Mouse (Mus musculus) CH12.LX (cell line): ENCODE results near the gene Lias.

Experiments used
- CTCF ChIP-seq, 2 experiments: IDR thresholded peaks in 1 of 2; conservative IDR thresholded peaks in 1 of 2; 2 replicates each; pipeline ENCODE4 v1.5.1; 2011 to 2012; ENCODE audit warnings: low read depth in 2 of 2, low read length in 2 of 2, improper control_type of control experiment in 1 of 2, inconsistent platforms in 1 of 2, mild to moderate bottlenecking in 1 of 2, moderate library complexity in 1 of 2
- ELF1 ChIP-seq: IDR thresholded peaks from 2 replicates; pipeline ENCODE4 v1.6.1; 2014; ENCODE audit warnings: low read depth, mild to moderate bottlenecking, inconsistent platforms, low read length, improper control_type of control experiment
- ETS1 ChIP-seq: conservative IDR thresholded peaks from 2 replicates; pipeline ENCODE4 v1.6.1; 2012; ENCODE audit warnings: low read depth, mild to moderate bottlenecking, inconsistent platforms, low read length, improper control_type of control experiment, moderate library complexity
- GABPA ChIP-seq: IDR thresholded peaks from 2 replicates; pipeline ENCODE4 v1.6.1; 2012; ENCODE audit warnings: low read depth, low read length, improper control_type of control experiment, inconsistent platforms; ENCODE audit not compliant: insufficient replicate concordance
- MAZ ChIP-seq: IDR thresholded peaks from 2 replicates; pipeline ENCODE4 v1.6.1; 2012; ENCODE audit warnings: low read depth, mild to moderate bottlenecking, inconsistent platforms, low read length, improper control_type of control experiment, moderate library complexity
- MXI1 ChIP-seq: IDR thresholded peaks from 2 replicates; pipeline ENCODE4 v1.6.1; 2011; ENCODE audit warnings: mild to moderate bottlenecking, low read depth, low read length, improper control_type of control experiment
- MYC ChIP-seq: IDR thresholded peaks from 2 replicates; pipeline ENCODE4 v1.6.1; 2011; ENCODE audit warnings: low read depth, mild to moderate bottlenecking, improper control_type of control experiment, low read length
- POLR2AphosphoS2 ChIP-seq: IDR thresholded peaks from 2 replicates; pipeline ENCODE4 v1.6.1; 2011; ENCODE audit warnings: low read depth, low read length, improper control_type of control experiment
- TBP ChIP-seq: conservative IDR thresholded peaks from 2 replicates; pipeline ENCODE4 v1.6.1; 2011; ENCODE audit warnings: low read depth, low read length, improper control_type of control experiment

DNA sequence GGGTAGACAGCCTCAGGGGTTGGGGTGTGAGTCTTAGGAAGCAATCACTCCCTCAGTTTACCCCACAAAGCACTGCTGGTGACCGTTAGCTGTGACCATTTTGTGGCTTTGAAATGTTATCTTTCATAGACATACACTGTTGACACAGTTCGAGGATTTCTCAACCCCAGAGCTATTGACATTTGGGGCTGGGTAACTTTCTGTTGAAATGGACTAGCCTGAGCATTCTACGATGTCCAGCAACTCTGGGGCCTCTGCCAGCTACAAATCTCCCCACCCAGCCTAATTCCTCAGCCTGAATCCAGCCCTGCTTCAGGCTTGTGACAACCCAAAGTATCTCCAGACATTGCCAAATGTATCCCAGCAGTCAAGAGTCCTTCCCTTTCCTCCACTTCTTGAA, 37.2 kb upstream of the Lias start:
- no peak for TF ChIP-seq MXI1
- TF ChIP-seq ELF1: no peak
- TF ChIP-seq ETS1: no peak
- TF ChIP-seq MYC: no peak
- no peak for TF ChIP-seq GABPA
- TF ChIP-seq CTCF (conservative IDR thresholded peaks at IDR 0.05 in 1 of 2, IDR thresholded peaks at IDR 0.05 in 1 of 2; ENCODE audit: low read depth in 2 of 2, low read length in 2 of 2): no peak
- TF ChIP-seq POLR2AphosphoS2: no peak
- TF ChIP-seq MAZ: no peak
- TF ChIP-seq TBP: no peak
